Mouse (Mus musculus) right cerebral cortex, adult 2 months (tissue): ENCODE data around the gene Olfml2b.

Source experiments
- DNase-seq, 2 experiments: peaks; one replicate each; pipeline ENCODE4 v3.0.0; 2021 to 2022; ENCODE audit warnings: low spot score in 2 of 2

Gene Olfml2b

GRCm38 (mm10) chr1:170731865-170732595 lies 87.7 kb downstream of the Olfml2b start:
- DNase-seq: peak; percentile 35 to 40
